Mouse (Mus musculus) Patski (cell line): ENCODE data around the gene Dgka. TPM values are rescaled to one million over a fixed set of nuclear protein-coding genes. Genes with fewer than 3 reads are reported as not detected.

Source experiments
- ATAC-seq: fragments of 100-300 bp; one replicate; pipeline ENCODE4 v1.8.0; 2021
- CTCF ChIA-PET: fragments of 350-600 bp; sonication (Branson Sonifier 250); formaldehyde crosslinking; loops from one replicate; lab custom pipeline; 2022; ENCODE audit warnings: inconsistent platforms; lab: Charles Lee
- POLR2A ChIA-PET: fragments of 350-600 bp; sonication (Branson Sonifier 250); formaldehyde crosslinking; loops from one replicate; lab custom pipeline; 2022; ENCODE audit warnings: antibody characterized with exemption, inconsistent platforms; lab: Charles Lee
- DNase-seq: peaks from one replicate; pipeline ENCODE4 v3.0.0-alpha.2; 2011; ENCODE audit warnings: low read depth, low spot score
- H3K27me3 ChIP-seq: fragments of 371-371 bp; one replicate; pipeline ENCODE4 v1.5.1; 2021
- CTCF ChIP-seq: fragments of 100-300 bp; IDR thresholded peaks from one replicate; pipeline ENCODE4 v1.5.1; 2021
- in situ Hi-C: fragments of 300-500 bp; cut with MboI; formaldehyde crosslinking; loops from 3 replicates; pipeline ENCODE4 v1.11.1; 2018; ENCODE audit warnings: low pct_unique_long_range_greater_than_20kb, mixed read lengths
- polyA plus RNA-seq: library from polyadenylated mRNA; unstranded; gene quantifications from one replicate; pipeline ENCODE4 v1.2.3, GENCODE M21; 2021

The Dgka gene
- 9.9 TPM for polyA plus RNA-seq

DNA sequence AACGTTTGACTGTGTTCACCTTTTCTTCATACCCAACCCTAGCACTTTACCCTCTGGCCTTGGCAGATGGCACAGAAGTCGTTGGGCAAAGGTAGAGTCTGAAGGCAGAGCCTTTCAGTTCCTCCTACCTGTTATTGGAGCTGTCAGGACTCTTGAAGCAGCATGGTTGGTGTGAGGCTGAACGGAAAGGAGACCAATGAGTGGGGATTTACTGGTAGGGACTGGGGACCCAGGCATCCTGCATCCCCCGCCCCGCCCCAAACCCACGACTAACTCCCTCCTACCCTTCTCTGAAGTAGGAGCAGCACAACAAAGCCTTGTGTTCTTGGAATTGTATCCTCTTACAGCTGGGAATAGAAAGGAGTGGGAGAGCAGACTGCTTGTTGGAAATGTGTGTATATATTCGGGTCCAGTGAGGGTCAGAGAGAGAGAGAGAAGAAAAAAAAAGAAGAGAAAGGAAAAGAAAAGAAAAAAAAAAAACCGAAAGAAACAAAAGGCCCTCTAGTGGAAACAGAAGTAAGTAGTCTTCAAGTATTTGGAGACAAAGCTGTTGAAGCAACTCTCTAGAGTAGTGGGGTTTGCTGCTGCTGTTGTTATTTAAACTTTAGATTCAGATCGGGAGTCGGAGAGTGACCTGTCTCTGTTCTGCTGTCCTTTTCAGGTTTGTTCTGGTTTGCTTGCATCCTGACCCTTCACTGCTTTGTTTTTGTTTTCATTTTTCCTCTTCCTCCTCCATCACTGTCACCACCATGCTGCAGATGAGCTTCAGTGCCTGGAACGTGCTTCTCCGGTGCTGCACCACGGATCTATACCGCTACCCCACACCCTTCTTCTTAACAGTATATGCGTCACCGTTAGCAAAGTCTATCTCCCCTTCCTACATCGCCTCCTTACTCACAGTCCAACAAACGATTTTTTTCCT lies at the start of gene Dgka:
TSS of gene Dgka (minus strand) at position 176 of the 922 bp plus-strand sequence.
- in situ Hi-C loops, result no loop called here
- ATAC-seq, result no peak
- ChIA-PET POLR2A (interaction anchor here (0.6 to 1.1 kb wide), 3 partner anchors 17 to 56 kb away, joined by 3 to 5 read pairs (median 4); partner anchors contain the start of gene Pmel), CTCF (interaction anchor here (0.6 to 1.6 kb wide), 7 partner anchors 10 to 169 kb away, joined by 3 to 11 read pairs (median 3); no protein-coding TSS in a partner anchor)
- TF ChIP-seq CTCF, result peak; percentile 51
- DNase-seq, result no peak
- H3K27me3 ChIP-seq, result no peaks in the 10 kb centered on the region

DNA sequence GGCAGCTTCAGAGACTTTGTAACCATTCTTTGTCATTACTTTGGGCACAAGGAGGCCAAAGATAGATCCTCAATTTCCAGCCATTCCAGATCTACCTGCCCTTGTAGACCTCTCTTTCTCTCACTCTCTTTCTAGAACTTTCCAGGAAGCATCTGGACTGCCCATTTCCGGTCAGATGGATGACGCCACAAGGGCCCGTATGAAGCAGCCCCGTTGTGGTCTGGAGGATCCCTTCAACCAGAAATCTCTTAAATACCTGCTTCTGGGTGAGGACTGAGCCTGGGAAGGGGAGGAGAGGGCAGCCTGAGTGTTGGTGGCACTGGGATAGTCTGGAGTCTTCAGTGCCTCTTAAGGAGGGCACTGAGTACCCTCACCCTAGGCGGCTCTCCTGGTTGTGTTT lies 49.7 kb upstream of the Dgka start:
- no peak for TF ChIP-seq CTCF
- DNase-seq (no peak), ATAC-seq (no peak)
- POLR2A ChIA-PET, result interaction anchor here (1.0 kb wide), 1 partner anchor 8 kb away, joined by 3 read pairs; no protein-coding TSS in a partner anchor
- CTCF ChIA-PET, result no interaction called here
- in situ Hi-C loops, result no loop called here
- H3K27me3 ChIP-seq, result no peaks in the 10 kb centered on the region

DNA sequence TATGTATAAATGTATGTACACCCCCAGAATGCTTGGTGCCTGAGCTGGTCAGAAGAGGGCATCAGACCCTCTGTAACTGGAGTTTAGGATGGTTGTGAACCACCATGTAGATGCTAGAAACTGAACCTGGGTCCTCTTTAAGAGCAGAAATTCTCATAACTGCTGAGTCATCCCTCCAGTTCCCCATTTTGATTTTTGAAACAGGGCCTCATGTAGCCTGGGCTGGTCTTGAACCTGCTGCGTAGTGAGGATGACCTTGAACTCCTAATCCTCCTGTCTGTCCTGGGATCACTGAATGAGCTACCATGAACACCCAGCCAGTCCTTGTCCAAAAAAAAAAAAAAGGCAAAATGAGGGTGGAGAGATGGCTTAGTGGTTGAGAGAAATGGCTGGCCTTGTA lies 48.6 kb upstream of the Dgka start:
- POLR2A ChIA-PET, result no interaction called here
- no peak for TF ChIP-seq CTCF
- H3K27me3 ChIP-seq, result no peaks in the 10 kb centered on the region
- DNase-seq (no peak), ATAC-seq (no peak)
- CTCF ChIA-PET, result interaction anchor here (0.8 to 2.4 kb wide), 2 partner anchors 8 to 9 kb away, joined by 3 to 6 read pairs; no protein-coding TSS in a partner anchor
- in situ Hi-C loops, result no loop called here

DNA sequence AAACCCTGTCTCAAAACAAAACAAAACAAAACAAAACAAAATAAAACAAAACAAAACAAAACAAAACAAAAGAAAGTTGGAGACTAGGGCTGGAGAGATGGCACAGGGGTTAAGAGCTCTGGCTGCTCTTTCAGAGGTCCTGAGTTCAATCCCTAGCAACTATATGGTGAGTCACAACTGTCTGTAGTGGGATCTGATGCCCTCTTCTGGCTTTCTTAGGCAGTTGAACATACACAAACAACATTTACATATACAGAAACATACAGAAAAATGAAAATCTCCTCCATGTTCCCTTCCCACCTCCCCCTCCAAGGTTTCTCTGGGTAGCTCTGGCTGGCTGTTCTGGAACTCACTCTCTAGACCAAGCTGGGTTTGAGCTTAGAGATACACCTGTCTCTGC lies 47.4 kb upstream of the Dgka start:
- in situ Hi-C loops, result no loop called here
- no peak for TF ChIP-seq CTCF
- ATAC-seq (no peak), DNase-seq (no peak)
- CTCF ChIA-PET, result interaction anchor here (1.0 to 2.4 kb wide), 3 partner anchors 9 to 20 kb away, joined by 3 to 6 read pairs (median 4); no protein-coding TSS in a partner anchor
- no peaks in the 10 kb centered on the region for H3K27me3 ChIP-seq
- POLR2A ChIA-PET, result no interaction called here

DNA sequence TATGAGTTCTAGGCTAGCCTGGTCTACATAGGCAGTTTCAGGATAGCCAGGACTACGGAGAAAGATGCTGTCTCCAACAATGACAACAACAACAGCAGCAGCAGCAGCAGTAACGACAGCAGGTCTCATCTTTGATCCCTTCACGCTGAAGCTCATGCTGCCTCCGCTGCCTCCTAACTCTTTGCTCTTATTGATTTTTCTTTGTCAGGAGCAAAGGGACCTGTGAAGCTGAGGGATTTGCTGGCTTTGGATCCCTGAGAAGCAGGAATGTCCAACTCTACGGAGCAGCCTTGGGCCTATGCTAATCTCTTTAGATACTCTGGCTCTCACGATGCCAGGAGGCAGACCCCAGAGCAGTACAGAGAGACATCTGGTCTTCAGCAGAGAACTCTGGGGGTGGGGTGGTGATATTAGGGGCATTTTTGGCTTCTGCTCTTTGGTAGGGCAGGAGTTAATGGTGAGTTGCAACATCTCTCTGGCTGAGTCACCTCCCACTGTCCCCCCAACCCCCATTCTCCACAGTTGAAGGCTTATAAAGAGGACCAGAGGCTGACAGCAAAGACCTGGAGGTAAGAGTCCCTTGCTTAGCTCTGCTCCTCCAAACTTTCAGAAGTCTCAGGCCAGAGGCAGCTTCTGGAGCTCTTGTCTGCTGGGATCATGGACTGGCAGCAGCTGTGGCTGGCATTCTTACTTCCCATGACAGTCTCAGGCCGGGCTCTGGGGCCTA lies 45.9 kb upstream of the Dgka start, which contains the start of gene Mmp19:
TSS of gene Mmp19 (plus strand) at position 513 of the 727 bp plus-strand sequence.
- no peaks in the 10 kb centered on the region for H3K27me3 ChIP-seq
- in situ Hi-C loops, result no loop called here
- ATAC-seq (peak; percentile 54), DNase-seq (no peak)
- ChIA-PET CTCF (interaction anchor here (1.7 to 2.4 kb wide), 3 partner anchors 11 to 18 kb away, joined by 4 to 6 read pairs (median 6); no protein-coding TSS in a partner anchor), POLR2A (interaction anchor here (1.4 kb wide), 1 partner anchor 10 kb away, joined by 3 read pairs; no protein-coding TSS in a partner anchor)
- no peak for TF ChIP-seq CTCF

DNA sequence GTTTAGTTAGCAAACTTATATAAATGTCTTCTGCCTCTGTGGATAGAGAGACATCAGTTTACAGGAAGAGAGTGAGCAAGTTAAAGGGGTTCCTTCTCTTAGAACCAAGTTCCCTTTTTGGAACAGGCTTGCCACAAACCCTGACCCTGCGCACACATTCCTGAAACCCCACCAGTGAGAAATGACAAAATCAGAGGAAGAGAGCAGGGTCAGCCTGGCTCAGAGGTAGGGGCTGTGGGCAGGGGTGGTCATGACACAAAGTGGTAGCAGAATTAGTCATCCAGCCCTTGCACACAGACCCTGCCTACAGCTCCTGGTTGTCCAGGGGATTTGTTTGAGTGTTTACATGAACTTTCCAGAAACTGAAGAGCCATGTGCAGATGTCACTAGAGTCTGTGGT lies 35.5 kb upstream of the Dgka start:
- CTCF ChIA-PET, result no interaction called here
- H3K27me3 ChIP-seq, result no peaks in the 10 kb centered on the region
- ATAC-seq (no peak), DNase-seq (no peak)
- POLR2A ChIA-PET, result no interaction called here
- TF ChIP-seq CTCF, result no peak
- in situ Hi-C loops, result no loop called here

DNA sequence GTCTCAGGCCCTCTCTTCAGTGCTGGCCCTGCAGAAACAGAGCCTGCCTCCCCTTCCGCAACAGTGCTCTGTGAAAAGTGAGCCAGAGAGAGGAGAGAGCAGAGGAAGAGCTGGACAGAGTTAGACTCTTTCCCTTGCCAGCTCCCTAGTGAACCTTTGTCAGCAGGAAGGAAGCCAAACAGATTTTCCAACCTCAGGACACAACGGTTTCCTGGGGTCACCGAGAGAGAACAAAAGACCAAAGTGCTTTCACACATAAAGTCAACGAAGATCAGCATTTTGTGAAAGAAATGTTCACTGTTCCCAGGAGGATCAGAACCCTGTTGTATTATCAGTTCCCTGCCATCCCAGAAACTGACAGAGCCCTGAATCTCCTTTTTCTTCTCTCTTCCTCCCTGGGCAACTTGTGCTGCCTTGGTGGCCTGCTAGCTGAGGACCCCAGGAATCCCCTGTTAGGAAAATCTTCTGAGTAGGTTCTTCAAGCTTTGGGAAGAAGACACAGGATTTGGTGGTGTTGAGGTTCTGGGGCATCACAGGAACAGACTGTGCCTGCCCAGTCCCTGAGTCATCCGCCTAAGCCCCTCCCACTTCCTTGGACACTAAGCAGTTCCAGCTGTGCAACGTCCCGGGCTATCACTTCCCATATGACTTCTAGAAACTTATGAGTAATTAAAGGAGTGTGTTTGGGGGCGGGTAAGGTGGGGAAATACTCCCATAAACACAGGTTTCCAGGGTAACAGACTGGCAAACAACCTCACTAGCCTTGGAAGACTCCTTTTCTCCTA lies 34.5 kb upstream of the Dgka start:
- H3K27me3 ChIP-seq, result no peaks in the 10 kb centered on the region
- TF ChIP-seq CTCF, result no peak
- ATAC-seq, result peak; percentile 99
- DNase-seq, result peak; percentile 71
- ChIA-PET POLR2A (interaction anchor here (0.9 kb wide), 1 partner anchor 30 kb away, joined by 3 read pairs; no protein-coding TSS in a partner anchor), CTCF (interaction anchor here (1.2 to 1.5 kb wide), 2 partner anchors 9 to 11 kb away, joined by 3 to 6 read pairs; partner anchors contain the start of gene Mmp19)
- in situ Hi-C loops, result no loop called here

DNA sequence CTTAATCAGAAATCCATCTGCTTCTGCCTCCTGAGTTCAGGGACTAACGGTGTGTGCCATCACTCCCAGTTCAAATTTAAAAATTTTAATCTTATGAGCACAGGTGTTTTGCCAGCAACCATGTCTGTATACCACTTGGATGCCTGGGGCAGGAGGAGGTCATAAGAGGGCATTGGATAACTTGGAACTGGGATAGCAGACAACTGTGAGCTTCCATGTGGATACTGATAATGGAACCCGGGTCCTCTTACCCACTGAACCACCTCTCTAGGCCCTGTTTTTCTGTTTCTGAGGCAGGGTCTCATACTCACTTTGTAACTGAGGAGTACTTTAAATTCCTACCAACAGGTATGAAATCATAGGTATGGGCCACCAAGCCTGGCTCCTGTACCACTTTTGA lies 33.8 kb upstream of the Dgka start:
- ATAC-seq (no peak), DNase-seq (no peak)
- no peaks in the 10 kb centered on the region for H3K27me3 ChIP-seq
- no peak for TF ChIP-seq CTCF
- ChIA-PET CTCF (interaction anchor here (1.2 to 1.5 kb wide), 2 partner anchors 10 to 12 kb away, joined by 3 to 6 read pairs; partner anchors contain the start of gene Mmp19), POLR2A (interaction anchor here (0.9 kb wide), 1 partner anchor 29 kb away, joined by 3 read pairs; no protein-coding TSS in a partner anchor)
- in situ Hi-C loops, result no loop called here

DNA sequence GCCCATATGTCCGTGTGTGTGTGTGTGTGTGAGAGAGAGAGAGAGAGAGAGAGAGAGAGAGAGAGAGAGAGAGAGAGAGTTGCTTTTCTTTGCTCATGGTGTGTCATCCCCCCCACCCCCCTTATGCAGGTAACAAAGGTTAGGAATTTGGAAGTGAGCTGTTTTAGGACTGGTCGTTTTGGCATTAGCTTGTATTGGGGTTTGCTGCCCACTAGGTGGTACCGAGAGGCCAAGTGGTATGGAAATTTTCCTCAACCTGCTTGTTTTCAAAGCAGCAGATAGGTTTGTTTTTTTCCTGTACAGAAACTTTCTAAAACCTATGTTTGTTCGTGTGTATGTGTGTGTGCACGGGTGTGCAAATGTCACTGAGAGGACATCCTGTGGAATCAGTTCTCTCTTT lies 29.0 kb upstream of the Dgka start:
- ChIA-PET CTCF (interaction anchor here (1.1 to 2.2 kb wide), 4 partner anchors 11 to 29 kb away, joined by 3 to 9 read pairs (median 5); no protein-coding TSS in a partner anchor), POLR2A (interaction anchor here (0.7 kb wide), 1 partner anchor 171 kb away, joined by 3 read pairs; no protein-coding TSS in a partner anchor)
- in situ Hi-C loops, result no loop called here
- ATAC-seq, result no peak
- TF ChIP-seq CTCF, result peak; percentile 42
- DNase-seq, result no peak
- H3K27me3 ChIP-seq, result no peaks in the 10 kb centered on the region
